Mouse (Mus musculus) liver, embryonic 14.5 days (tissue): ENCODE results near the gene Atg7.

Experiments used
- CTCF ChIP-seq: IDR thresholded peaks from 2 replicates; pipeline ENCODE4 v1.5.1; 2016; ENCODE audit warnings: antibody characterized with exemption, low read depth, control low read depth
- EP300 ChIP-seq: IDR thresholded peaks from 2 replicates; pipeline ENCODE4 v1.6.1; 2016; ENCODE audit warnings: antibody characterized with exemption, low read depth

GRCm38 (mm10) chr6:114659278-114659991 is 16.5 kb downstream of the Atg7 start:
- no peak for TF ChIP-seq CTCF
- peak; percentile 72 for TF ChIP-seq EP300
